Mouse (Mus musculus) heart, postnatal 14 days (tissue): ENCODE data around the gene Idua. TPM values are rescaled to one million over a fixed set of nuclear protein-coding genes. Genes with fewer than 3 reads are reported as not detected.
A peak's percentile ranks its signal among the peaks of the same experiment; 100 is the strongest.

Experiments used
- DNase-seq, 2 experiments: peaks; one replicate each; pipeline ENCODE4 v3.0.0; 2021 to 2022
- intact Hi-C: fragments of 180-260 bp; cut with DNase I; formaldehyde crosslinking; loops from one replicate; pipeline ENCODE4 v1.15.1; 2025
- total RNA-seq, 2 experiments: library from RNA; stranded (reverse); gene quantifications; 2 replicates each; pipeline ENCODE4 v1.2.3; 2021

Idua gene
- total RNA-seq, 2 experiments from 2014 or later, result 16.7 to 16.9 TPM

- intact Hi-C loops, result loop anchor here (5.0 kb wide), 1 partner anchor 225 kb away; no protein-coding TSS in a partner anchor
- DNase-seq, result peak in 1 of 2 experiments; percentile 49
Observed at GRCm38 (mm10) chr5:108651823-108652222, 8.3 kb upstream of the Idua start.

- no peak for DNase-seq
- intact Hi-C loops, result loop anchor here (5.0 kb wide), 1 partner anchor 226 kb away; no protein-coding TSS in a partner anchor
Observed at GRCm38 (mm10) chr5:108653341-108653740, 6.8 kb upstream of the Idua start.

- intact Hi-C loops, result loop anchor here (5.0 kb wide), 1 partner anchor 227 kb away; no protein-coding TSS in a partner anchor
- DNase-seq, result no peak
Observed at GRCm38 (mm10) chr5:108654444-108654990, 5.6 kb upstream of the Idua start.

- no peak for DNase-seq
- intact Hi-C loops, result no loop called here
Observed at GRCm38 (mm10) chr5:108655381-108655780, 4.8 kb upstream of the Idua start.

- intact Hi-C loops, result no loop called here
- DNase-seq, result no peak
Observed at GRCm38 (mm10) chr5:108655891-108656650, 4.1 kb upstream of the Idua start.

- DNase-seq, result no peak
Observed at GRCm38 (mm10) chr5:108657406-108657805, 2.7 kb upstream of the Idua start.

GRCm38 (mm10) chr5:108658611-108659010, 1.5 kb upstream of the Idua start:
- DNase-seq, result no peak
- intact Hi-C loops, result no loop called here

More at GRCm38 (mm10) chr5:108657406-108657805, 2.7 kb upstream of the Idua start:
- intact Hi-C loops, result no loop called here

- intact Hi-C loops, result no loop called here
- DNase-seq, result peak; percentile 93 to 95
Observed at GRCm38 (mm10) chr5:108660632-108661268, 619 bp downstream of the Idua start.

GRCm38 (mm10) chr5:108662772-108663171, 2.6 kb downstream of the Idua start:
- intact Hi-C loops, result no loop called here
- no peak for DNase-seq

GRCm38 (mm10) chr5:108665066-108665465, 4.9 kb downstream of the Idua start:
- no peak for DNase-seq
- intact Hi-C loops, result no loop called here

- intact Hi-C loops, result no loop called here
- DNase-seq, result no peak
Observed at GRCm38 (mm10) chr5:108667370-108667769, 7.2 kb downstream of the Idua start.

- intact Hi-C loops, result loop anchor here (2.0 kb wide), 1 partner anchor 40 kb away; the partner anchor contains the start of genes Gak and Tmem175
- no peak for DNase-seq
Observed at GRCm38 (mm10) chr5:108668387-108668932, 8.3 kb downstream of the Idua start.

GRCm38 (mm10) chr5:108668977-108669936, 9.1 kb downstream of the Idua start, which contains the start of gene Dgkq:
Gene Dgkq, minus strand, starts transcription at chr5:108669672.
- peak; percentile 88 to 90 for DNase-seq
- intact Hi-C loops, result loop anchor here (2.0 kb wide), 1 partner anchor 40 kb away; the partner anchor contains the start of genes Gak and Tmem175

GRCm38 (mm10) chr5:108669986-108670385, 9.9 kb downstream of the Idua start:
- intact Hi-C loops, result loop anchor here (2.0 kb wide), 2 partner anchors 41 to 57 kb away; partner anchors contain the start of genes Gak and Tmem175
- no peak for DNase-seq

GRCm38 (mm10) chr5:108670785-108671184, 10.7 kb downstream of the Idua start:
- intact Hi-C loops, result loop anchor here (2.0 kb wide), 1 partner anchor 56 kb away; no protein-coding TSS in a partner anchor
- peak; percentile 38 to 51 for DNase-seq

- intact Hi-C loops, result loop anchor here (2.0 kb wide), 2 partner anchors 19 to 55 kb away; no protein-coding TSS in a partner anchor
- DNase-seq, result no peak
Observed at GRCm38 (mm10) chr5:108671757-108672156, 11.6 kb downstream of the Idua start.

GRCm38 (mm10) chr5:108674624-108675023, 14.5 kb downstream of the Idua start:
- no peak for DNase-seq
- intact Hi-C loops, result no loop called here

GRCm38 (mm10) chr5:108675251-108675816, 15.2 kb downstream of the Idua start, which contains the start of gene Slc26a1:
Gene Slc26a1, minus strand, starts transcription at chr5:108675569.
- no peak for DNase-seq
- intact Hi-C loops, result no loop called here
